Mouse (Mus musculus): ENCODE measurements around the gene Etnk2.

GRCm38 (mm10) chr1:133355912-133356311 is 7.5 kb upstream of the Etnk2 start:
- TF ChIP-seq CTCF (IDR thresholded peaks at IDR 0.05; ENCODE audit: control insufficient read depth, insufficient read depth, insufficient replicate concordance, low read depth, low read length), result no peak
- no peak for TF ChIP-seq POLR2A (IDR thresholded peaks at IDR 0.05; ENCODE audit: control insufficient read depth, low read depth, low read length)
